Mouse (Mus musculus): ENCODE measurements at regions not wholly inside any gene's neighbourhood (a gene's known extent, or its start where the extent isn't known, plus 50 kb on each side); places are given as distances from the start of the nearest gene placed in this dataset.

DNA sequence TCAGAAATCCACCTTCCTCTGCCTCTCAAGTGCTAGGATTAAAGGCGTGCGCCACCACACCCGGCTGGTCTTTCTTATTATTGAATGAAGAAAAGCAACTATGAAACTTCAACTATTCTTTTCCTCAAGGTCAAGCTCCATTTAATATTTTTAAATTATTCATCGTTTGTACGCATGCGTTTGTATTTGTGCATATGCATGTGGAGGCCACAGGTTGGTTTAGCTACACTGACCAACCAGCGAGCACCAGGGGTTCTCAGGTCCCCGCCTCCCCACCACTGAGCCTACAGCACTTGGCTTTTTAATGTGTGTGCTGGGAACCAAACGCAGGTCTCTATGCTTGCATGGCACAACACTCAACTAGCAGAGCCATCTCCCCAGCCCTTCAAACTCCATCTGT, 51.0 kb upstream of the Tmem252 start:
- no peak overlapping the region for H3K4me2 ChIP-seq
- no peak overlapping the region for H3K4me3 ChIP-seq (replicated peaks)
- no peaks in the 10 kb centered on the region for H3K36me3 ChIP-seq
- no peaks in the 10 kb centered on the region for H3K4me1 ChIP-seq
- no peak for ATAC-seq (ENCODE audit: low FRiP score)
- 98% methylated on average over 9 of the region's 9 CpGs for WGBS
- H3K9ac ChIP-seq (replicated peaks) = no peak overlapping the region
- H3K9me3 ChIP-seq (replicated peaks) = no peaks in the 10 kb centered on the region
- H3K27ac ChIP-seq (replicated peaks) = no peak overlapping the region
- no peaks in the 10 kb centered on the region for H3K27me3 ChIP-seq (replicated peaks)

DNA sequence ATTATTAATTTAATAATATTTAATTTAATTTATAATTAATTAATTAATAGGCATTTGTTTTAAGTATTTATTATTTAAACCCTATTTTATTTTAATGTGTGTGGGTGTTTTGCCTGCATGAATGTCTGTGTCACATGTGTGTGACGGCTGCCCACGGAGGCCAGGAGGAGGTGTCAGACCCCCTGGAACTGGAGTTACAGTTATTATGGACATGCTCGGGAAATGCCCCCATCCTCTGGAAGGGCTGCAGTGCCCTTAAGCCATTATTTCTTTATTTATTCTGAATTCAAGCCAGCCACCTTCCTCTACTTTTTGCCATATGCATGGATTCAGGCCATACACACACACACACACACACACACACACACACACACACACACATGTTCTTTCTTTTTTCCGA, 51.5 kb upstream of the Tmem252 start:
- no peak for ATAC-seq (ENCODE audit: low FRiP score)

DNA sequence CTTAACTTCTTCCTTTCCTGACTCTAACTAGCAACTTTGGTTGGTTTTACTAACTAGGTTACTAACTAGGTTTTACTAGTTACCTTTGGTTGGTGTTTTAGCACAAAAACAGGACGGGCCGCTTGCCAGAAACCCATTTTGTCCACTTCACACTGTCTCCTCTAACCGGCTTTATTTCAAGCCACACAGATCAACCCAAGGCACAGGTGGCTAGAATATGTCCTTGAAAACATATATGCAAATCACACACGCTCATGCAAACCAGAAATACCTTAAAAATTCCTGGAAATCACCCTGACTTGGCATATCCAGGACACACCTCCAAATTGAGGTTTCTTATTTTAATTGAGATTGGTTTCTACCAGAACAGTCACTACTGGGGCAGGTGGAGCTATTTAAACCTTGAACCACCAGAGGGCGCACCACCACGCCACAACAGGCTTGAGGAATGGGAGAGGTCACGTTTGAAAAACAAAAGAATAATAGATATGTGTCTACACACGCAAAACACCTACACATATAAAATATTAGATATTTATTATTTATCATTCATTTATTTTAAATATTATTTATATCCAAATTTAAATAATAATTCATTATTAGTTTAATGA, 52.1 kb upstream of the Tmem252 start:
- ATAC-seq (ENCODE audit: low FRiP score) = peak; percentile 68; the same call in 1 of the 2 replicates
- Histone ChIP-seq H3K4me1 (no peaks in the 10 kb centered on the region), H3K4me2 (no peak overlapping the region), H3K9me3 (replicated peaks) (no peaks in the 10 kb centered on the region), H3K4me3 (replicated peaks) (no peak overlapping the region), H3K36me3 (no peaks in the 10 kb centered on the region), H3K9ac (replicated peaks) (no peak overlapping the region), H3K27ac (replicated peaks) (no peak overlapping the region), H3K27me3 (replicated peaks) (no peaks in the 10 kb centered on the region)
- 32% methylated on average over 8 of the region's 8 CpGs for WGBS

More for the DNA sequence above, 51.5 kb upstream of the Tmem252 start:
- Histone ChIP-seq H3K4me3 (replicated peaks) (no peak overlapping the region), H3K27ac (replicated peaks) (no peak overlapping the region), H3K4me1 (no peaks in the 10 kb centered on the region), H3K9ac (replicated peaks) (no peak overlapping the region), H3K4me2 (no peak overlapping the region), H3K27me3 (replicated peaks) (no peaks in the 10 kb centered on the region), H3K9me3 (replicated peaks) (no peaks in the 10 kb centered on the region), H3K36me3 (no peaks in the 10 kb centered on the region)
- WGBS = 69% methylated on average over 4 of the region's 4 CpGs

DNA sequence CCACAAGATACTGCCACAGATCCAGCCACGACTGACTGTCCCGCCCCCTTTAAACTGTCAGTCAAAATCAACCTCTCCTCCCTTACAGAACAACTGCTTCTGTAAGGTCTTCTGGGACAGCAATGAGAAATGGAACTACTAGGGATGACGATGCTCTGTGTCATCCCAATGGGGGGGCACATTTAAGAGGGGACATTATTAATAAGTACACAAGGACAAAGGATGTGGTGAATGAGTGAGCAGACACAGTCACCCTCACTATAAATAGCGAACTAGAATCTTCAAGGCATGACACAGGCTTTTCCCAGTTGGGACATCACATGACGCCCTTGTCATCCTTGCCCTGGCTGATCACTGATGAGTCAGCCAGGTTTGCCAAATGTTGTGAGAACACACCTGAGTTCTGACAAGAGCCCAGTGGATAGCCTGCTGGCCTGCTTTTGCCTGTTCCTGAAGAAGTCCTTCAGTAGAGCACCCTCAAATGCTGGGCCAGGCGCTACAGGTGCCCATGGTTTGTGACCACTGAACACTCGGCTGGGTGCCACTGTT, 58.0 kb upstream of the Tmem252 start:
- Histone ChIP-seq H3K27ac (replicated peaks) (no peak overlapping the region), H3K27me3 (replicated peaks) (no peaks in the 10 kb centered on the region), H3K4me2 (no peak overlapping the region), H3K4me3 (replicated peaks) (no peak overlapping the region), H3K4me1 (no peaks in the 10 kb centered on the region), H3K9ac (replicated peaks) (no peak overlapping the region), H3K9me3 (replicated peaks) (no peaks in the 10 kb centered on the region), H3K36me3 (no peaks in the 10 kb centered on the region)
- ATAC-seq (ENCODE audit: low FRiP score) = no peak
- WGBS = 91% methylated on average over 7 of the region's 7 CpGs

DNA sequence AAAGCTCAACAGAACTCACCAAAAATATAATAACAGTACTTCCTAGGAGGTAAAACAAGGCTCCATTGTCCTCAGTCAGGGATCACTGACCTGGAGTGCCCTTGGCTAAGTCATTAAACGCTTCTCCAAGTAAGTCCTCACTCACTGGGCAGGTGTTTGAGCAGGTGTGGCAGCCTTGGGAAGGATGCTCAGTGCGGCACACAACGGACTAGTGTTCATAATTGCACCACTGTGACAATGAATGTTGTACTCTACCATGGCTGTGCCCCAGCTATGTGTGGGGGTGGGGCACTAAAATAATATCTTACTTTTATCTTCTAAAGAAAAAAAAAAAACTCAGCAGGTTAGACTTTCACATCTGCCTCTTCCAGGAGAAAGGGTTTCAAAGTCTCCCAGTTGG, 52.2 kb upstream of the Pip5k1b start:
- no peak overlapping the region for H3K27ac ChIP-seq (replicated peaks)
- no peak overlapping the region for H3K4me2 ChIP-seq
- H3K9me3 ChIP-seq (replicated peaks) = no peaks in the 10 kb centered on the region
- no peak for ATAC-seq (ENCODE audit: low FRiP score)
- H3K4me1 ChIP-seq = no peaks in the 10 kb centered on the region
- no peaks in the 10 kb centered on the region for H3K36me3 ChIP-seq
- H3K9ac ChIP-seq (replicated peaks) = no peak overlapping the region
- no peaks in the 10 kb centered on the region for H3K27me3 ChIP-seq (replicated peaks)
- no peak overlapping the region for H3K4me3 ChIP-seq (replicated peaks)
- 74% methylated on average over 3 of the region's 3 CpGs for WGBS

DNA sequence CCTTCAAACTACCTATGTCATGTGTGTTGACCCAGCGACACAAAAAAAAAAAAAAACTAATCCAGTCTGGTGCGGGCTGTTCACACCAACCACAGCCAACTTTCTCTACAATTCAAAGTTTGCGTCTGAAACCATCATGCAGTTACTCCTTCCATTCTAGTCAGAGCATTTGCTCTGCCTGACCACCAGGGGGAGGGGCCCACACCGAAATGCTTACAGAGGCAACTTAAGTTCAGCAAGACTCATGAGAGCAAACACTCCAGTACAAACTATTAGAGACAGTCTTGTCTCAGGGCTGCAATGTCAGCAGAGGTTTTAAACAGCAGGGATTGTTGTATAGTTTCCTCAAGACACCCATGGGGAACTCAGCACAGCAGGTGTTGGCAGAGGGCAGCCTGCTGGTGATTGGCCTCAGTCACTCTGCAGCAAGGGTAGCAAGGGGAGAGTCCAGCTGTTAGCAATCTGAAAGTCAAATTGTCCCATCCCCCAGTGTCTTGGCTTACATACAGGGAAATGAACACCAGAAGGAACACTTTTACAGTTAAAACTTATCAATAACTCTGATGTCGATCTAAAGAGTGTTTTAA, 50.8 kb upstream of the Pip5k1b start:
- Histone ChIP-seq H3K4me3 (replicated peaks) (no peak overlapping the region), H3K4me2 (no peak overlapping the region), H3K27ac (replicated peaks) (no peak overlapping the region), H3K9ac (replicated peaks) (no peak overlapping the region), H3K9me3 (replicated peaks) (no peaks in the 10 kb centered on the region), H3K27me3 (replicated peaks) (no peaks in the 10 kb centered on the region), H3K36me3 (no peaks in the 10 kb centered on the region), H3K4me1 (no peaks in the 10 kb centered on the region)
- ATAC-seq (ENCODE audit: low FRiP score) = no peak
- WGBS = 80% methylated on average over 5 of the region's 5 CpGs

Data from neural tube, embryonic 15.5 days (tissue).